Mouse (Mus musculus): ENCODE results near the gene Xpo1. TPM values are rescaled to one million over a fixed set of nuclear protein-coding genes. Genes with fewer than 3 reads are reported as not detected.
"Not testable (repeated sequence)": the region's sequence is repeated elsewhere in the genome, so short reads cannot be mapped to it uniquely, and the experiment has no call there.

Gene Xpo1
- total and polyA plus RNA-seq, 3 experiments = 31.2 to 334 (median 219) TPM

- Histone ChIP-seq H3K9me3 (replicated peaks) (no peaks in the 10 kb centered on the region), H3K27me3 (ENCODE audit: insufficient read depth, low read length) (no peaks in the 10 kb centered on the region), H3K4me3 (ENCODE audit: low read depth, low read length) (no peak overlapping the region), H3K4me1 (ENCODE audit: insufficient read depth, low read depth, low read length) (peaks cover 8% of the 10 kb centered on the region; the same call in 1 of the 2 replicates), H3K36me3 (replicated peaks) (peaks cover 76% of the 10 kb centered on the region)
- ATAC-seq (ENCODE audit: extremely low read depth, insufficient number of reproducible peaks, low FRiP score, poor library complexity, severe bottlenecking) (peak; percentile 22; the same call in 1 of the 2 replicates), DNase-seq (ENCODE audit: low spot score) (no peak)
- no peak for TF ChIP-seq GATA2 (IDR thresholded peaks at IDR 0.05; ENCODE audit: borderline replicate concordance, low read depth, low read length)
- TF ChIP-seq TAL1 (conservative IDR thresholded peaks at IDR 0.05; ENCODE audit: low read depth, low read length) = no peak
- TF ChIP-seq CTCF (IDR thresholded peaks at IDR 0.05; ENCODE audit: low read depth, low read length) = no peak
- no peak for TF ChIP-seq POLR2AphosphoS5 (IDR thresholded peaks at IDR 0.05; ENCODE audit: insufficient replicate concordance, low read depth, low read length)
- no peak for TF ChIP-seq GATA1 (IDR thresholded peaks at IDR 0.05; ENCODE audit: borderline replicate concordance, low read length)
These were observed 41.5 kb downstream of the Xpo1 start for GRCm38 (mm10) chr11:23297379-23297778.

GRCm38 (mm10) chr11:23298301-23298700, 42.5 kb downstream of the Xpo1 start:
- ATAC-seq (ENCODE audit: extremely low read depth, insufficient number of reproducible peaks, low FRiP score, poor library complexity, severe bottlenecking) = no peak

GRCm38 (mm10) chr11:23299910-23300309, 44.1 kb downstream of the Xpo1 start:
- H3K4me3 ChIP-seq (ENCODE audit: low read depth, low read length) = no peak overlapping the region
- ATAC-seq (ENCODE audit: extremely low read depth, insufficient number of reproducible peaks, low FRiP score, poor library complexity, severe bottlenecking) (no peak), DNase-seq (ENCODE audit: low spot score) (no peak)
- H3K27me3 ChIP-seq (ENCODE audit: insufficient read depth, low read length) = no peaks in the 10 kb centered on the region
- TF ChIP-seq GATA2 (IDR thresholded peaks at IDR 0.05; ENCODE audit: borderline replicate concordance, low read depth, low read length) (no peak), CTCF (IDR thresholded peaks at IDR 0.05; ENCODE audit: low read depth, low read length) (no peak), GATA1 (IDR thresholded peaks at IDR 0.05; ENCODE audit: borderline replicate concordance, low read length) (no peak), TAL1 (conservative IDR thresholded peaks at IDR 0.05; ENCODE audit: low read depth, low read length) (no peak), POLR2AphosphoS5 (IDR thresholded peaks at IDR 0.05; ENCODE audit: insufficient replicate concordance, low read depth, low read length) (peak; percentile 66; the same call in 1 of the 2 replicates)
- H3K36me3 ChIP-seq (replicated peaks) = peaks cover 50% of the 10 kb centered on the region
- H3K9me3 ChIP-seq (replicated peaks) = no peaks in the 10 kb centered on the region
- peaks cover 8% of the 10 kb centered on the region; the same call in 1 of the 2 replicates for H3K4me1 ChIP-seq (ENCODE audit: insufficient read depth, low read depth, low read length)

More at GRCm38 (mm10) chr11:23298301-23298700, 42.5 kb downstream of the Xpo1 start:
- Histone ChIP-seq H3K4me1 (ENCODE audit: insufficient read depth, low read depth, low read length) (peaks cover 8% of the 10 kb centered on the region; the same call in 1 of the 2 replicates), H3K4me3 (ENCODE audit: low read depth, low read length) (no peak overlapping the region), H3K27me3 (ENCODE audit: insufficient read depth, low read length) (no peaks in the 10 kb centered on the region), H3K36me3 (replicated peaks) (peaks cover 66% of the 10 kb centered on the region), H3K9me3 (replicated peaks) (no peaks in the 10 kb centered on the region)
- no peak for DNase-seq (ENCODE audit: low spot score)
- TF ChIP-seq GATA1 (IDR thresholded peaks at IDR 0.05; ENCODE audit: borderline replicate concordance, low read length) (no peak), CTCF (IDR thresholded peaks at IDR 0.05; ENCODE audit: low read depth, low read length) (no peak), POLR2AphosphoS5 (IDR thresholded peaks at IDR 0.05; ENCODE audit: insufficient replicate concordance, low read depth, low read length) (no peak), GATA2 (IDR thresholded peaks at IDR 0.05; ENCODE audit: borderline replicate concordance, low read depth, low read length) (no peak), TAL1 (conservative IDR thresholded peaks at IDR 0.05; ENCODE audit: low read depth, low read length) (no peak)

- Histone ChIP-seq H3K36me3 (replicated peaks) (peaks cover 19% of the 10 kb centered on the region), H3K4me1 (ENCODE audit: insufficient read depth, low read depth, low read length) (peaks cover 9% of the 10 kb centered on the region), H3K9me3 (replicated peaks) (no peaks in the 10 kb centered on the region), H3K4me3 (ENCODE audit: low read depth, low read length) (no peak overlapping the region), H3K27me3 (ENCODE audit: insufficient read depth, low read length) (no peaks in the 10 kb centered on the region)
- DNase-seq (ENCODE audit: low spot score) (no peak), ATAC-seq (ENCODE audit: extremely low read depth, insufficient number of reproducible peaks, low FRiP score, poor library complexity, severe bottlenecking) (no peak)
- TF ChIP-seq CTCF (IDR thresholded peaks at IDR 0.05; ENCODE audit: low read depth, low read length) = no peak
These were observed 47.3 kb downstream of the Xpo1 start for GRCm38 (mm10) chr11:23303126-23303525.

GRCm38 (mm10) chr11:23305101-23305672, 49.3 kb downstream of the Xpo1 start:
- not testable (repeated sequence) for H3K36me3 ChIP-seq (replicated peaks); ATAC-seq (ENCODE audit: extremely low read depth, insufficient number of reproducible peaks, low FRiP score, poor library complexity, severe bottlenecking); DNase-seq (ENCODE audit: low spot score)

GRCm38 (mm10) chr11:23305673-23306608, 50.1 kb downstream of the Xpo1 start:
- no peaks in the 10 kb centered on the region for H3K27me3 ChIP-seq (ENCODE audit: insufficient read depth, low read length)
- H3K4me3 ChIP-seq (ENCODE audit: low read depth, low read length) = peak overlapping the region; percentile 89
- DNase-seq (ENCODE audit: low spot score) = peak; percentile 93
- H3K36me3 ChIP-seq (replicated peaks) = peaks cover 10% of the 10 kb centered on the region
- TF ChIP-seq GATA2 (IDR thresholded peaks at IDR 0.05; ENCODE audit: borderline replicate concordance, low read depth, low read length) (no peak), CTCF (IDR thresholded peaks at IDR 0.05; ENCODE audit: low read depth, low read length) (no peak), POLR2AphosphoS5 (IDR thresholded peaks at IDR 0.05; ENCODE audit: insufficient replicate concordance, low read depth, low read length) (no peak), GATA1 (IDR thresholded peaks at IDR 0.05; ENCODE audit: borderline replicate concordance, low read length) (no peak), TAL1 (conservative IDR thresholded peaks at IDR 0.05; ENCODE audit: low read depth, low read length) (no peak)
- no peaks in the 10 kb centered on the region for H3K9me3 ChIP-seq (replicated peaks)
- ATAC-seq (ENCODE audit: extremely low read depth, insufficient number of reproducible peaks, low FRiP score, poor library complexity, severe bottlenecking) = peak; percentile 92
- peaks cover 23% of the 10 kb centered on the region for H3K4me1 ChIP-seq (ENCODE audit: insufficient read depth, low read depth, low read length)

More at GRCm38 (mm10) chr11:23305101-23305672, 49.3 kb downstream of the Xpo1 start:
- Histone ChIP-seq H3K4me1 (ENCODE audit: insufficient read depth, low read depth, low read length) (peaks cover 23% of the 10 kb centered on the region), H3K4me3 (ENCODE audit: low read depth, low read length) (peak overlapping the region; percentile 89)
- H3K27me3 ChIP-seq (ENCODE audit: insufficient read depth, low read length); H3K9me3 ChIP-seq (replicated peaks): not testable (repeated sequence)
